Mouse (Mus musculus) forebrain, embryonic 15.5 days (tissue): ENCODE data around the gene Mettl21c. TPM values are rescaled to one million over a fixed set of nuclear protein-coding genes. Genes with fewer than 3 reads are reported as not detected.

Experiments used
- ATAC-seq: fragments of 200-750 bp; cut with Nextera tagmentation; replicated peaks from 2 replicates; pipeline ENCODE4 v1.8.0; 2017; ENCODE audit warnings: mild to moderate bottlenecking, moderate TSS enrichment, moderate library complexity
- H3K27ac ChIP-seq: fragments of 300-500 bp; sonication (generic); replicated peaks from 2 replicates; pipeline ENCODE4 v1.5.1; 2015; ENCODE audit warnings: mild to moderate bottlenecking, inconsistent platforms
- H3K27me3 ChIP-seq: fragments of 300-500 bp; sonication (generic); 2 replicates; pipeline ENCODE4 v1.6.1; 2015; ENCODE audit warnings: inconsistent platforms
- H3K36me3 ChIP-seq: fragments of 300-500 bp; sonication (generic); 2 replicates; pipeline ENCODE4 v1.6.1; 2015; ENCODE audit warnings: mild to moderate bottlenecking, inconsistent platforms
- H3K4me1 ChIP-seq: fragments of 300-500 bp; sonication (generic); 2 replicates; pipeline ENCODE4 v1.6.1; 2015; ENCODE audit warnings: inconsistent platforms
- H3K4me2 ChIP-seq: fragments of 300-500 bp; sonication (generic); replicated peaks from 2 replicates; pipeline ENCODE4 v1.6.1; 2015; ENCODE audit warnings: mild to moderate bottlenecking, inconsistent platforms
- H3K4me3 ChIP-seq: fragments of 300-500 bp; sonication (generic); 2 replicates; pipeline ENCODE4 v1.5.1; 2015; ENCODE audit warnings: mild to moderate bottlenecking, inconsistent platforms
- H3K9ac ChIP-seq: fragments of 300-500 bp; sonication (generic); replicated peaks from 2 replicates; pipeline ENCODE4 v1.6.1; 2015; ENCODE audit warnings: mild to moderate bottlenecking, inconsistent platforms
- H3K9me3 ChIP-seq: fragments of 300-500 bp; sonication (generic); 2 replicates; pipeline ENCODE4 v1.6.1; 2016; ENCODE audit warnings: inconsistent platforms
- WGBS: fragments of 180-500 bp; shearing (Covaris S2); methylation state at CpG from one replicate; pipeline ENCODE4 v1.1.7; 2015; ENCODE audit warnings: mixed read lengths; 5-methylcytosine and 5-hydroxymethylcytosine counted together
- polyA plus RNA-seq: library from polyadenylated mRNA; unstranded; fragments of >200 nt; fragmentation: Nextera tagmentation; extraction: Ambion mirVana; gene quantifications from 2 replicates; pipeline ENCODE4 v1.2.1, GENCODE M21; 2015

Gene Mettl21c
- polyA plus RNA-seq, 1 experiment from 2014 or later: 2.1 TPM

- Histone ChIP-seq H3K27me3 (no peaks in the 10 kb centered on the region), H3K4me3 (no peak overlapping the region), H3K4me1 (no peaks in the 10 kb centered on the region), H3K4me2 (no peak overlapping the region), H3K9me3 (no peaks in the 10 kb centered on the region), H3K36me3 (no peaks in the 10 kb centered on the region), H3K9ac (no peak overlapping the region), H3K27ac (no peak overlapping the region)
- WGBS: 91% methylated on average over 2 of the region's 2 CpGs
- no peak for ATAC-seq
Measured at GRCm38 (mm10) chr1:44015556-44015955, 4.3 kb downstream of the Mettl21c start.

GRCm38 (mm10) chr1:44004513-44004912 lies 15.3 kb downstream of the Mettl21c start:
- Histone ChIP-seq H3K36me3 (peaks cover 25% of the 10 kb centered on the region), H3K9ac (no peak overlapping the region), H3K4me2 (no peak overlapping the region), H3K4me3 (no peak overlapping the region), H3K9me3 (no peaks in the 10 kb centered on the region), H3K27me3 (no peaks in the 10 kb centered on the region), H3K4me1 (no peaks in the 10 kb centered on the region), H3K27ac (no peak overlapping the region)
- no peak for ATAC-seq
- 98% methylated on average over 2 of the region's 2 CpGs for WGBS

- WGBS: 98% methylated on average over 4 of the region's 4 CpGs
- no peak overlapping the region for H3K27ac ChIP-seq
- no peak overlapping the region for H3K4me2 ChIP-seq
- no peak for ATAC-seq
- no peaks in the 10 kb centered on the region for H3K27me3 ChIP-seq
- H3K4me3 ChIP-seq: no peak overlapping the region
- no peak overlapping the region for H3K9ac ChIP-seq
- peaks cover 52% of the 10 kb centered on the region for H3K36me3 ChIP-seq
- H3K4me1 ChIP-seq: no peaks in the 10 kb centered on the region
- H3K9me3 ChIP-seq: no peaks in the 10 kb centered on the region
Measured at GRCm38 (mm10) chr1:43996914-43997589, 22.8 kb downstream of the Mettl21c start.

- no peaks in the 10 kb centered on the region for H3K9me3 ChIP-seq
- ATAC-seq: no peak
- no peak overlapping the region for H3K4me3 ChIP-seq
- H3K9ac ChIP-seq: no peak overlapping the region
- H3K4me1 ChIP-seq: no peaks in the 10 kb centered on the region
- peaks cover 44% of the 10 kb centered on the region; the same call in 1 of the 2 replicates for H3K36me3 ChIP-seq
- 84% methylated on average over 3 of the region's 3 CpGs for WGBS
- no peak overlapping the region for H3K4me2 ChIP-seq
- H3K27me3 ChIP-seq: no peaks in the 10 kb centered on the region
- H3K27ac ChIP-seq: no peak overlapping the region
Measured at GRCm38 (mm10) chr1:43971089-43971488, 48.7 kb downstream of the Mettl21c start.

- Histone ChIP-seq H3K36me3 (peaks cover 44% of the 10 kb centered on the region; the same call in 1 of the 2 replicates), H3K9ac (no peak overlapping the region), H3K4me2 (no peak overlapping the region), H3K27me3 (no peaks in the 10 kb centered on the region), H3K4me1 (no peaks in the 10 kb centered on the region), H3K27ac (no peak overlapping the region), H3K9me3 (no peaks in the 10 kb centered on the region), H3K4me3 (no peak overlapping the region)
- no peak for ATAC-seq
- WGBS: 93% methylated on average over 3 of the region's 3 CpGs
Measured at GRCm38 (mm10) chr1:43969361-43969760, 50.5 kb downstream of the Mettl21c start.

GRCm38 (mm10) chr1:43966756-43967155 lies 53.1 kb downstream of the Mettl21c start:
- peaks cover 31% of the 10 kb centered on the region; the same call in 1 of the 2 replicates for H3K36me3 ChIP-seq
- no peak overlapping the region for H3K9ac ChIP-seq
- H3K27ac ChIP-seq: no peak overlapping the region
- H3K4me1 ChIP-seq: no peaks in the 10 kb centered on the region
- H3K4me3 ChIP-seq: no peak overlapping the region
- H3K27me3 ChIP-seq: no peaks in the 10 kb centered on the region
- 90% methylated on average over 4 of the region's 4 CpGs for WGBS
- no peaks in the 10 kb centered on the region for H3K9me3 ChIP-seq
- no peak overlapping the region for H3K4me2 ChIP-seq
- ATAC-seq: no peak

GRCm38 (mm10) chr1:43964381-43964780 lies 55.5 kb downstream of the Mettl21c start:
- Histone ChIP-seq H3K4me3 (no peak overlapping the region), H3K9me3 (no peaks in the 10 kb centered on the region), H3K9ac (no peak overlapping the region), H3K4me1 (no peaks in the 10 kb centered on the region), H3K27me3 (no peaks in the 10 kb centered on the region), H3K4me2 (no peak overlapping the region), H3K27ac (no peak overlapping the region), H3K36me3 (peaks cover 30% of the 10 kb centered on the region; the same call in 1 of the 2 replicates)
- WGBS: 94% methylated on average over 4 of the region's 4 CpGs
- ATAC-seq: no peak

Other genes with a start within 250 kb of the Mettl21c start
- gene Uxs1, start 192.2 kb downstream of the Mettl21c start, polyA plus RNA-seq: 17.7 and 17.9 TPM in 2 replicates
- 55.4 and 61.2 TPM in 2 replicates for gene Tpp2, start 86.4 kb downstream of the Mettl21c start, polyA plus RNA-seq
- 0.13 and 0.18 TPM in 2 replicates for gene Gm8251, start 41.9 kb upstream of the Mettl21c start, polyA plus RNA-seq
- 68.3 and 75.9 TPM in 2 replicates for gene Tex30, start 82.4 kb upstream of the Mettl21c start, polyA plus RNA-seq
- 29.0 and 31.8 TPM in 2 replicates for gene Kdelc1, start 98.8 kb upstream of the Mettl21c start, polyA plus RNA-seq
- 31.5 and 32.0 TPM in 2 replicates for gene Bivm, start 98.9 kb upstream of the Mettl21c start, polyA plus RNA-seq
- 35.5 and 37.4 TPM in 2 replicates for gene Ercc5, start 127.7 kb upstream of the Mettl21c start, polyA plus RNA-seq
- not detected in 2 replicates for gene Mettl21e, start 198.9 kb upstream of the Mettl21c start, polyA plus RNA-seq